Mouse (Mus musculus): ENCODE data around the gene Fam173a.
"Not testable (repeated sequence)": the region's sequence is repeated elsewhere in the genome, so short reads cannot be mapped to it uniquely, and the experiment has no call there.

Fam173a gene

GRCm38 (mm10) chr17:25757691-25758090 is 35.0 kb downstream of the Fam173a start:
- DNase-seq, result no peak

DNA sequence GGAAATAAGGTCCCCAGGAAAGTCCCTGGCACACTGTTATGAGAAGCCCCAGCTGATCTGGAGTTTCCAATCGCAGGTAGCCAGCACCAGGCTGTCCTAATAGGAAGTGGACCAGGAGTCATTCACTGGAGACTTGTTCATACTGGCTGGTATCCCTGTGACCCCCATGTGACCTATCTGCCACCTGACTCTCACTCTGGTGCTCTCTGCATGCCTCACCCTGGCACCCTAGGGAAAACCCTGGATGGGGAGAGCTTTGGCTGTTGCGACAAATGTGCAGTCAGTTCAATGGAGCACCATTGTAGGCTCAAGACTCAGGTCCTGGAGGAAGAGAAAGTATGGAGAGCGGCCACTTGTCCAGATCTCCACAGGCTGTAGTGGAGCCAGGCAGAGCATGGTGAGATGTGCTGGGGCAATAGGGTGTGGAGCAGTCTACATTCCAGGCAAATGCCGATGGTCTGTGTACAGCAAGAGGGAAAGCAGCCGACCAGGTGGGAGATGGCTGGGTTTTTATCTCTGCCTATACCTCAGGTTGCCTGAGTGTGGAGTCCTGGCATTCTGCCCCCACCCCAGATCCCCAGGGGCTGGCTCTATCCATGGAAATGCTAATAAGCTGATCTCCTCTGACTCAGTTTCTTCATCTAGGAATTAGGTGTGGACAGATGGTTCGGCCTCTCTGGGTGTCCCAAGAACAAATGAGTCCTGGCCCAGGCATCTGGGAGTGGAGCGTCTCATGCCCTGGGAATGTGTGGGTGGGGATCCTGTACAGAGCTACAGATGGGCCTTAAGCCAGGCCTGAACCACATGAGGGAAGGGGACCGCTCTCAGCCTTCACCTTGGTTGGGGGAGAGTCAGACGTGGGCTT is 36.1 kb downstream of the Fam173a start:
- peak; percentile 94 for DNase-seq

DNA sequence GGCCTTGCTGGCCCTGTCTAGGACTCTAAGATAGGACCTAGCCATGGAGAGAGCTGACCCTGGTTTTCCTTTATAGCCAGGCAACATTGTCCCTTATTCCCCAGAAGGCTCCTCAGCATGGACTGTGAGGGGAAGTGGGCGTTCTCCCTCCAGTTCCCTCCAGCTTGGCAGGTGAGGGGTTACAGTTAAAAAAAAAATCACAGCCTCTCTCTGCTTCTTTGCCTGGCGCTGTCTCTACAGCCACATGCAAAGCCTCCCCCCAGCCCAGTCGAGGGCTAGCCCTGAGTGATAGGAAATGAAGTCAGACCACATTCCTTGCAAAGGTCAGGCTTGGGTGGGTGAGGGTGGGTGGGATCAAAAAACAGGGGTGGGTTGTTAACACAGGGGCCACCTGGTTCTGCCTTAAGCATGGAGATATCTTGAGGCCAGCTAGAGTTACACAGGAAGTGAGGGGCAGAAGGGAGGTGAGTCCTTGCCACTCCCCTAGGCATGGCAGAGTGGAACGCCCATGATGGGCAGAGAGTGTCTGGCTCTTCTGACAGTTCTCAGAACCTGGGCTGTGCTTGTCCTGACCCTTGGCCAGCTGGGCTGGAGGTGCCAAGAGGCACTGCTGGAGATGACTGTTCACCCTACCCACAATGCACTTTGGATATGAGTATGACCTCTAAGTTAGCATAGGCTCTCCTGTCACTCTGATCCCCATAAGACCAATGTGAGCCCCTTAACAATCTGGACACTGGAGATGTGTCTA is 36.9 kb downstream of the Fam173a start:
- DNase-seq, result no peak

DNA sequence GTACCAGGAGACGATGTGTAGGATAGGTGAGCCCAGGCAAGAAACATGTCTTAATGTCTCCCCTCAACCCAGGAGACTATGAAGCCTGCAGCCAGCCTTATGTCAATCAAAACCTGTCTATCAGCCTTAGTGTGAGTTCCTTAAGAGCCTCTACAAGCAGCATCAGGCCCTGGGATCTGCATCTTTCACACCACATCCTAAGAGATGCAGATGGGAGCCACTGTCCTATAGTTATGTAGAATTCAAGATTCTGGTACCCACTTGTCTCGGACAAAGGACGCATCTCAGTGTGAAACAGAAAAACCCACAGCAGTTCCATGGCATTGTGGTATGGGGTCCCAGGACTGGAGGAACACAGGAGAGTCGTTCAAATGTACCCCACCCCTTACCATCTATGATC is 37.6 kb downstream of the Fam173a start:
- DNase-seq, result no peak

- no peak for DNase-seq
These were observed 38.5 kb downstream of the Fam173a start, which contains the start of gene Msln for GRCm38 (mm10) chr17:25754241-25754640. Msln (minus strand) TSS chr17:25754378.

DNA sequence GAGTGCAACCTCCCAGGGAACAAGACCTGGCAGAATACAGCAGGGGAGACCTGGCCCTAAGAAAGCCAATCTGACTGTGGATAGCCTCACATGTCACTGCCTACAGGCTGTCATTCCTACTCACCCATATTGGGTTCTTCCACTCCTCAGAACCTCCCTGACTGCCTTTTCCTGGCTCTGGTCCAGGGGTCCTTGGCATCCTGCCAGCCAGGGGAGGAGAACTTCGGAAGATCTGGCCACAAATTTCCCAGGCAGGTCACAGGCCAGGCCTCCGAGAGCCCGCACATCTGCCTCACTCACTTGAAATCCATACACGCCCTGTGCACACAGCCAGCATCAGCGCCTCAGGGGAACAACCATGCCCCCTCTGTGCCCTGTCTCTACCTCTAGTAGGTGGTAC is 41.3 kb downstream of the Fam173a start:
- no peak for DNase-seq

DNA sequence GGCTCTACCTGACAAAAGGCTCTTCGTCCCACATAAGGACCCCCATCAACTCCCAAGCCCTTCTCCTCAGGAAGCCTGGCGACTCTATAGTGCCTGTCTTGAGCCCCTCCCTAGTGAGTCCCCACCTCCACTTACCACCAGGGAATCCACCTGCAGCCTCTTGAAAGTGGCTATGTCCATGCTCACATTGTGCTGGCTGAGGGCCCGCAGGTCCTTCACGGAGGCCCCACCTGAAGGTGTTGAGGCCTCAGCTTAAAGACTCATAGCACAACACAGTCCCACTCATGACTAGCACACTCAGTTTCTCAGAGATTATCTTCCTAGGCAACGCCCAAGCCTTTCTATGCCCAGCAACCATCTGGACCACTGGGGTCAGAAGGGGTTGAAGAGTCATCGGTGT is 43.4 kb downstream of the Fam173a start:
- no peak for DNase-seq

- DNase-seq, result no peak
These were observed 44.5 kb downstream of the Fam173a start for GRCm38 (mm10) chr17:25748238-25748637.

DNA sequence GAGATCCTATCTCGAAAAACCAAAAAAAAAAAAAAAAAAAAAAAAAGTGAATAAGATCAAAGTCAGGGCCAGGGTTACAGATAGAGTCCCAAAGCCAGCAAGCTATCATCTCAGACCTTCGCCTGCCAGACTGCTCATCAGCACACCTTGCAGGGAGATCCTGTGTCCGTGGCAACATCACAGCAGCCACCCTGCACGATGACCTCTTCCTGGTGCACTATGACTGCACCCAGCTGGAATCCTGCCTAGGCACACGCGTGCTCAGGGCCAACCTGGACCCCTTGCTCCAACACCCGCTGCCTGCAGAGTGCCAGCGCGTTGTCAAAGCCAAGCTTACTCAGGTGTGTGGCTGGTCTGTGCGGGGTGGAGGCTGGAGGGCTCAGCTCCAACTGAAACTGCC is 48.4 kb downstream of the Fam173a start:
- DNase-seq, result no peak

DNA sequence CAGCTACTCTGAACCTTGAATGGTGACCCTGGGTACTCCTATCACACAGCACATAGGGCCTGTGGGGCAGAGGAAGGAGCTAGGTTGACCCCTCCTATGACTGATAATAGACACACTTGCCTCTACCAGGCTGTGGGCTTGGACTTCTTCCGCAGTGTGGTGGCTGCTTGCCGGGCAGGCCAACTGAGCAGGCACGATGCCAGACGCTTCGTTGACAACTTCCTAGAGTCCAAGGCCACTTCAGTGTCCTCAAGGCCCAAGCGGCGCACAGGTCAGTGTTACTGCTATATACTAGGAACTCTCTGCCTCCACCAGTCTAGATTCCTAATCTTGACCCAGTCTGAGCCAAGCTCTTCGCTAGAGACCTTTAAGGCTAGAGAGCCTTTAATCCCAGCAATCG is 48.9 kb downstream of the Fam173a start:
- no peak for DNase-seq

DNA sequence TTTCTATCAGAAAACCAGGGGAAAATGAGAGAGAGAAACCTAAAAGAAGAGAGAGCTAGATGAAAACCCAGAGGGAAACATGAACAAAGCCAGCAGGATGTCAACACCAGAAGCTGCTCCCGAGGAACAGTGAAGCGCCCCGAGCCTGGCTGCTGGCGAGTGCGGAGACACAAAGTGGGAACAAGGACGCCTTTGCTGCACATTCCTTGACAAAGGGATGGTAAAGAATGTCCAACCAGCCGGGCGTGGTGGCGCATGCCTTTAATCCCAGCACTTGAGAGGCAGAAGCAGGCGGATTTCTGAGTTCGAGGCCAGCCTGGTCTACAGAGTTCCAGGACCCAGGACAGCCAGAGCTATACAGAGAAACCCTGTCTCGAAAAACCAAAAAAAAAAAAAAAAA is 51.2 kb downstream of the Fam173a start:
- DNase-seq, result not testable (repeated sequence)
